In the genomic region with DNA sequence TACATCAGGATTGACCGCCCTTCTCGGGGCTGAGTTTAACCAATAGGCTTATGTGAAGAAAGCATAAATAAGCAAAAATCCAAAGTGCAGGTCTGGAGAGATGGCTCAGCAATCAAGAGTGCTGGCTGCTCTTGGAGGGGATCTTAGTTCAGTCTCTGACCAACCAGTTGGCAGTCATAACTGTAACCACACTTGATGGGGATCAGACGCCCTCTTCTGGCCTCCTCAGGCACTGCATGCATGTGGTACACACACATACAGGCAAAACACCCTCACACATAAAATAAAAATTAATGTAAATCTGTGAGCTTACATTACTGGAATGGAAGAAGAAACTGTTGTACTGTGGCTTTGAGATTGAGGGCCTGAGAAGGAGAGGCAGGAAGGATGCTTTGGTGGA, we compare ENCODE assay signal across 8 mouse cellular contexts. TPM values are rescaled to one million over a fixed set of nuclear protein-coding genes. Genes with fewer than 3 reads are reported as not detected.
A peak's percentile ranks its signal among the peaks of the same experiment; 100 is the strongest.
DNase-seq lines count a peak whose midpoint lies in the region; ATAC-seq and TF ChIP-seq lines count a peak whose summit lies in the region.

No protein-coding gene starts in this region.

- DNase-seq in kidney, adult 2 months = peak; percentile 54
- peak; percentile 75 for DNase-seq in ES-CJ7 (ENCODE audit: low read depth, low spot score)
- no peak for DNase-seq in urinary bladder, postnatal 4 days (ENCODE audit: low spot score in 2 of 2)
- DNase-seq in Muller cell, postnatal 12 days (ENCODE audit: inconsistent ontology term) = no peak

- ATAC-seq in kidney, embryonic 14.5 days (ENCODE audit: low FRiP score, low TSS enrichment) = no peak
- ATAC-seq in neutrophil, adult 5-6 weeks (ENCODE audit: extremely low read depth, insufficient number of reproducible peaks, low FRiP score, poor library complexity, severe bottlenecking) = 0 out of 2 replicates have a peak, but pooled peaks have one; percentile 30
- ATAC-seq in forebrain, embryonic 12.5 days (ENCODE audit: low FRiP score) = no peak

- TF ChIP-seq POLR2A in kidney, adult 2 months (IDR thresholded peaks at IDR 0.05; ENCODE audit: low read depth, low read length) = no peak
- TF ChIP-seq POLR2A in cortical plate, adult 2 months (IDR thresholded peaks at IDR 0.05; ENCODE audit: extremely low read depth, insufficient read depth, low read length) = no peak

- no peaks in the 10 kb centered on the region for H3K27me3 ChIP-seq in kidney, adult 2 months (replicated peaks; ENCODE audit: control insufficient read depth, insufficient read depth, low read length)
- H3K27me3 ChIP-seq in kidney, embryonic 14.5 days (ENCODE audit: control insufficient read depth, insufficient read depth, low read length) = no peaks in the 10 kb centered on the region
- H3K27me3 ChIP-seq in forebrain, embryonic 12.5 days = no peaks in the 10 kb centered on the region

- no peaks in the 10 kb centered on the region for H3K9me3 ChIP-seq in kidney, embryonic 14.5 days (ENCODE audit: control insufficient read depth, low read length)
- no peaks in the 10 kb centered on the region for H3K9me3 ChIP-seq in forebrain, embryonic 12.5 days

- peak; percentile 74 for TF ChIP-seq CTCF in kidney, adult 2 months (conservative IDR thresholded peaks at IDR 0.05; ENCODE audit: insufficient read depth, insufficient read length, low read depth, low read length)
- peak; percentile 39 for TF ChIP-seq CTCF in cortical plate, adult 2 months (IDR thresholded peaks at IDR 0.05; ENCODE audit: extremely low read depth, insufficient read depth, low read length)

- H3K9ac ChIP-seq in kidney, embryonic 14.5 days (ENCODE audit: low read depth, low read length) = no peak overlapping the region
- H3K9ac ChIP-seq in forebrain, embryonic 12.5 days = no peak overlapping the region

- peaks cover 4% of the 10 kb centered on the region for H3K36me3 ChIP-seq in kidney, adult 2 months (ENCODE audit: control insufficient read depth, insufficient read depth, low read length)
- H3K36me3 ChIP-seq in kidney, embryonic 14.5 days (ENCODE audit: control insufficient read depth, insufficient read depth, low read length) = peaks cover 39% of the 10 kb centered on the region
- peaks cover 68% of the 10 kb centered on the region for H3K36me3 ChIP-seq in forebrain, embryonic 12.5 days (replicated peaks)

- H3K27ac ChIP-seq in kidney, adult 2 months (ENCODE audit: insufficient read depth, low read depth, low read length) = no peak overlapping the region
- H3K27ac ChIP-seq in kidney, embryonic 14.5 days (ENCODE audit: low read depth, low read length) = no peak overlapping the region
- no peak overlapping the region for H3K27ac ChIP-seq in cortical plate, adult 2 months (ENCODE audit: insufficient read depth, low read length)
- H3K27ac ChIP-seq in forebrain, embryonic 12.5 days = no peak overlapping the region

- H3K4me3 ChIP-seq in kidney, adult 2 months (ENCODE audit: insufficient read depth, low read depth, low read length) = no peak overlapping the region
- no peak overlapping the region for H3K4me3 ChIP-seq in kidney, embryonic 14.5 days (ENCODE audit: low read length)
- H3K4me3 ChIP-seq in cortical plate, adult 2 months (ENCODE audit: insufficient read depth, low read length) = no peak overlapping the region
- H3K4me3 ChIP-seq in forebrain, embryonic 12.5 days (replicated peaks) = no peak overlapping the region

- 77% methylated on average over 3 of the region's 3 CpGs for WGBS in kidney, adult 2 months
- 85% methylated on average over 3 of the region's 3 CpGs for WGBS in kidney, embryonic 14.5 days
- 85% methylated on average over 3 of the region's 3 CpGs for WGBS in forebrain, embryonic 12.5 days

- no peak overlapping the region for H3K4me2 ChIP-seq in kidney, embryonic 14.5 days (replicated peaks; ENCODE audit: low read depth, low read length)
- no peak overlapping the region for H3K4me2 ChIP-seq in forebrain, embryonic 12.5 days

- peaks cover 13% of the 10 kb centered on the region for H3K4me1 ChIP-seq in kidney, adult 2 months (ENCODE audit: control insufficient read depth, insufficient read depth, low read length)
- no peaks in the 10 kb centered on the region for H3K4me1 ChIP-seq in kidney, embryonic 14.5 days (ENCODE audit: control insufficient read depth, insufficient read depth, low read length)
- no peaks in the 10 kb centered on the region; the same call in 1 of the 2 replicates for H3K4me1 ChIP-seq in cortical plate, adult 2 months (ENCODE audit: control insufficient read depth, insufficient read depth, low read length)
- no peaks in the 10 kb centered on the region for H3K4me1 ChIP-seq in forebrain, embryonic 12.5 days

RNA-seq across cellular contexts. Expression of gene Brap, which starts 10.0 kb away (rescaled TPM):
- 44.0 and 50.1 TPM in 2 replicates for polyA plus RNA-seq in kidney, adult 2 months (2012; rRNA removed)
- 20.5 and 35.2 TPM in 2 replicates for polyA plus RNA-seq in kidney, embryonic 14.5 days (2014; fragmentation: Nextera tagmentation; extraction: Ambion mirVana)
- 51.8 and 57.5 TPM in 2 replicates for polyA plus RNA-seq in cortical plate, adult 2 months (2012; rRNA removed)
- total RNA-seq in neutrophil, adult 5-6 weeks (2017) = 90.0 and 97.5 TPM in 2 replicates
- 45.2 and 47.3 TPM in 2 replicates for polyA plus RNA-seq in forebrain, embryonic 12.5 days (2016; fragmentation: Nextera tagmentation; extraction: Ambion mirVana)

RNA-seq across cellular contexts. Expression of gene Acad10, which starts 10.1 kb away (rescaled TPM):
- 55.9 and 68.1 TPM in 2 replicates for polyA plus RNA-seq in kidney, adult 2 months (2012; rRNA removed)
- polyA plus RNA-seq in kidney, embryonic 14.5 days (2014; fragmentation: Nextera tagmentation; extraction: Ambion mirVana) = 1.7 and 3.2 TPM in 2 replicates
- polyA plus RNA-seq in cortical plate, adult 2 months (2012; rRNA removed) = 4.6 and 5.0 TPM in 2 replicates
- 3.1 and 4.1 TPM in 2 replicates for total RNA-seq in neutrophil, adult 5-6 weeks (2017)
- 1.3 and 2.5 TPM in 2 replicates for polyA plus RNA-seq in forebrain, embryonic 12.5 days (2016; fragmentation: Nextera tagmentation; extraction: Ambion mirVana)

RNA-seq across cellular contexts. Expression of gene Atxn2, which starts 40.7 kb away (rescaled TPM):
- polyA plus RNA-seq in kidney, adult 2 months (2012; rRNA removed) = 111 and 112 TPM in 2 replicates
- polyA plus RNA-seq in kidney, embryonic 14.5 days (2014; fragmentation: Nextera tagmentation; extraction: Ambion mirVana) = 76.6 and 88.5 TPM in 2 replicates
- 136 and 139 TPM in 2 replicates for polyA plus RNA-seq in cortical plate, adult 2 months (2012; rRNA removed)
- total RNA-seq in neutrophil, adult 5-6 weeks (2017) = 62.5 and 75.6 TPM in 2 replicates
- polyA plus RNA-seq in forebrain, embryonic 12.5 days (2016; fragmentation: Nextera tagmentation; extraction: Ambion mirVana) = 58.9 and 77.1 TPM in 2 replicates

RNA-seq across cellular contexts. Expression of gene Acad12, which starts 51.7 kb away (rescaled TPM):
- polyA plus RNA-seq in kidney, adult 2 months (2012; rRNA removed) = 47.0 and 51.4 TPM in 2 replicates
- 2.2 and 2.4 TPM in 2 replicates for polyA plus RNA-seq in kidney, embryonic 14.5 days (2014; fragmentation: Nextera tagmentation; extraction: Ambion mirVana)
- polyA plus RNA-seq in cortical plate, adult 2 months (2012; rRNA removed) = 4.5 and 5.1 TPM in 2 replicates
- 7.3 and 8.2 TPM in 2 replicates for total RNA-seq in neutrophil, adult 5-6 weeks (2017)
- 1.3 and 2.0 TPM in 2 replicates for polyA plus RNA-seq in forebrain, embryonic 12.5 days (2016; fragmentation: Nextera tagmentation; extraction: Ambion mirVana)

Comparison
In these comparisons a context has a peak if more than half of its experiments do, and no peak if none do; other contexts are left out.
1. DNase-seq: peak in kidney, adult 2 months (single experiment) and ES-CJ7 (single experiment); none in urinary bladder, postnatal 4 days (0 of 2) and Muller cell, postnatal 12 days (single experiment).